Mouse (Mus musculus) bone marrow, adult 2 months (tissue): Measurements from ENCODE around the gene S100a3.

Experiments used
- CTCF ChIP-seq: fragments of 200-500 bp; IDR thresholded peaks from 2 replicates; pipeline ENCODE4 v1.5.1; 2011; ENCODE audit warnings: low read length, control low read depth; ENCODE audit not compliant: control insufficient read depth, insufficient read depth
- POLR2A ChIP-seq: fragments of 200-500 bp; IDR thresholded peaks from 2 replicates; pipeline ENCODE4 v1.6.1; 2011; ENCODE audit warnings: low read depth, mild to moderate bottlenecking, control low read depth, low read length, borderline replicate concordance; ENCODE audit not compliant: control insufficient read depth

DNA sequence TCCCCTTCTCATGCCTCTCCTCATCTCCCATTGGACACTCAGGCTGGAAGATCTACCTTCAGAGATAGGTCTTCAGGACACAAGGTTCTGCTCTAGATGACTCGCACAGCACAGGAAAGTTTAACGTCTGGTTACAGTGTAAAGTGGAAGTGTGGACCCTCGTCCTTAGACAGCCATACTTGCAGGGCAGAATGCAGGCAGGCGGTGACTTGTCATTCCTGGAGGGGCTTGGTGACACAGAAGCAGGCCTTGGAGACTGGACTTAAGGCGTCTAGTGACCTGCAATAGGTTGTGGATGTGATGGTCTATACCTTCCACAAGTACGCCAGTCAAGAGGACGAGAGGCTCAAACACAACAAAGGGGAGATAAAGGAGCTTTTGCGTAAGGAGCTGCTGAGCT, 29.6 kb downstream of the S100a3 start, which contains the start of gene S100a2:
- TF ChIP-seq POLR2A: no peak
- TF ChIP-seq CTCF: no peak
